Mouse (Mus musculus) kidney, adult 2 months (tissue): Measurements from ENCODE around the gene Rassf6. TPM values are rescaled to one million over a fixed set of nuclear protein-coding genes. Genes with fewer than 3 reads are reported as not detected.

ENCODE experiments used
- DNase-seq: peaks from one replicate; pipeline ENCODE4 v3.0.0; 2021
- H3K27ac ChIP-seq: fragments of 200-500 bp; 2 replicates; pipeline ENCODE4 v1.5.1; 2012; ENCODE audit warnings: low read depth, low read length, control low read depth, inconsistent platforms; ENCODE audit not compliant: insufficient read depth
- H3K27me3 ChIP-seq: fragments of 200-500 bp; replicated peaks from 2 replicates; pipeline ENCODE4 v1.6.1; 2012; ENCODE audit warnings: mild to moderate bottlenecking, moderate library complexity, low read length, inconsistent platforms; ENCODE audit not compliant: control insufficient read depth, insufficient read depth
- H3K36me3 ChIP-seq: fragments of 200-500 bp; 2 replicates; pipeline ENCODE4 v1.6.1; 2012; ENCODE audit warnings: mild to moderate bottlenecking, moderate library complexity, low read length, inconsistent platforms; ENCODE audit not compliant: control insufficient read depth, insufficient read depth
- H3K4me1 ChIP-seq: fragments of 200-500 bp; 2 replicates; pipeline ENCODE4 v1.6.1; 2011; ENCODE audit warnings: low read length; ENCODE audit not compliant: control insufficient read depth, insufficient read depth
- H3K4me3 ChIP-seq: fragments of 200-500 bp; 2 replicates; pipeline ENCODE4 v1.5.1; 2011; ENCODE audit warnings: mild to moderate bottlenecking, low read depth, low read length, control low read depth; ENCODE audit not compliant: insufficient read depth
- CTCF ChIP-seq: fragments of 200-500 bp; conservative IDR thresholded peaks from 2 replicates; pipeline ENCODE4 v1.5.1; 2011; ENCODE audit warnings: low read depth, mild to moderate bottlenecking, control low read depth, low read length, moderate library complexity, mixed read lengths; ENCODE audit not compliant: insufficient read depth, insufficient read length
- POLR2A ChIP-seq: fragments of 200-500 bp; IDR thresholded peaks from one replicate; pipeline ENCODE4 v1.6.1; 2011; ENCODE audit warnings: low read depth, low read length, control low read depth
- WGBS: fragments of 180-500 bp; shearing (Covaris S2); methylation state at CpG from one replicate; pipeline ENCODE4 v1.1.7; 2018; 5-methylcytosine and 5-hydroxymethylcytosine counted together
- polyA plus RNA-seq: library from polyadenylated mRNA; depleted of rRNA; stranded (reverse); fragments of >200 nt; gene quantifications from 2 replicates; pipeline ENCODE4 v1.2.3, GENCODE M21; 2012

Gene Rassf6
- polyA plus RNA-seq, 1 experiment: 11.4 TPM

GRCm38 (mm10) chr5:90647473-90647872 is 7.0 kb upstream of the Rassf6 start:
- no peak overlapping the region for H3K4me3 ChIP-seq
- H3K4me1 ChIP-seq: peaks cover 4% of the 10 kb centered on the region; the same call in 1 of the 2 replicates
- no peak for TF ChIP-seq CTCF
- TF ChIP-seq POLR2A: no peak
- H3K36me3 ChIP-seq: no peaks in the 10 kb centered on the region
- WGBS: 34% methylated on average over 5 of the region's 5 CpGs
- H3K27ac ChIP-seq: peak overlapping the region; percentile 81
- DNase-seq: peak; percentile 73
- no peaks in the 10 kb centered on the region for H3K27me3 ChIP-seq

GRCm38 (mm10) chr5:90646398-90646797 is 5.9 kb upstream of the Rassf6 start:
- Histone ChIP-seq H3K4me3 (no peak overlapping the region), H3K27ac (no peak overlapping the region), H3K4me1 (peaks cover 4% of the 10 kb centered on the region; the same call in 1 of the 2 replicates), H3K27me3 (no peaks in the 10 kb centered on the region), H3K36me3 (no peaks in the 10 kb centered on the region)
- no peak for DNase-seq
- WGBS: 82% methylated on average over 5 of the region's 5 CpGs
- TF ChIP-seq CTCF: no peak
- no peak for TF ChIP-seq POLR2A

DNA sequence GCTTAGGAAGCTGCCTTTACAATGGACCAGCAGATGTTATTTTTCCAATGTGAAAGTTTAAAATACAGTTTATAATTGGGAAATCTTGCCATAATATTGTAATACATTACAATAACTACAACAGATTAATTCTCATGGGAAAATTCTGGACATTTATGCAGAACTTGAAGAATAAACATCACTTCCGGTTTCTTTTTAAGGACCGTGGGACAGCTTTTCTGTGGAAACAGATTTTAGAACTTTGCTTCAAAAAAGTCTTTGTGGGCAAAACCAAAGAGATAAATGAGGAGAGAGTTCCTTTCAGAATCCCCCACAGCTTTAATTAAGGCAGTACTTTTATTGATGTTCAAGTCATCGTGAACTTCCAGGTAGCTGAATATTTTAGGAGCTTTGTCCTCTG is 5.1 kb upstream of the Rassf6 start:
- Histone ChIP-seq H3K27me3 (no peaks in the 10 kb centered on the region), H3K4me3 (no peak overlapping the region), H3K4me1 (peaks cover 4% of the 10 kb centered on the region; the same call in 1 of the 2 replicates), H3K27ac (no peak overlapping the region), H3K36me3 (no peaks in the 10 kb centered on the region)
- DNase-seq: no peak
- WGBS: 64% methylated on average over 3 of the region's 3 CpGs
- no peak for TF ChIP-seq POLR2A
- TF ChIP-seq CTCF: no peak

DNA sequence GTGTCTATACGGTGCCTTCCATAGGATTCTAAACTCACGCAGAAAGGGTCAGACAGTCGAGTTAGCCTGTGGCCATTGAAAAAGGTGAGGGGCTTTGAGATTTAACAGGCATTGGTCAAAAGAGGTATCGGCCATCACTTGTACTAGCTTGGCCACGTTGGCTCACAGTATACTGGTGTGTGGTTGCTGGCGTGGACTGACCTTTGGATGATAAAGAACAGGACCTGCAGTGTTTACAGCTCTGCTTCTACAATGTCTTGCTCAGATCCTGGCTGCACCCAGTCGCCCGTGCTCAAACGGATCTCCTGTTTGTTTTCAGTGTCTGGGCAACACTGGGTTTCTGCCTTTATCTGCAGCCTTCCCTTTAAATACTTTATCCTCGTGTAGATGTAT is 757 bp upstream of the Rassf6 start:
- no peaks in the 10 kb centered on the region for H3K36me3 ChIP-seq
- TF ChIP-seq CTCF: no peak
- TF ChIP-seq POLR2A: no peak
- peak overlapping the region; percentile 74 for H3K27ac ChIP-seq
- no peaks in the 10 kb centered on the region; the same call in 1 of the 2 replicates for H3K4me1 ChIP-seq
- no peaks in the 10 kb centered on the region for H3K27me3 ChIP-seq
- DNase-seq: peak; percentile 40
- H3K4me3 ChIP-seq: peak overlapping the region; percentile 12
- WGBS: 39% methylated on average over 10 of the region's 10 CpGs

- no peak overlapping the region; the same call in 1 of the 2 replicates for H3K27ac ChIP-seq
- DNase-seq: no peak
- no peaks in the 10 kb centered on the region for H3K27me3 ChIP-seq
- H3K4me1 ChIP-seq: no peaks in the 10 kb centered on the region; the same call in 1 of the 2 replicates
- WGBS: 70% methylated on average over 7 of the region's 7 CpGs
- H3K36me3 ChIP-seq: no peaks in the 10 kb centered on the region; the same call in 1 of the 2 replicates
- TF ChIP-seq CTCF (no peak), POLR2A (no peak)
- H3K4me3 ChIP-seq: no peak overlapping the region
Measured at GRCm38 (mm10) chr5:90634885-90635284, 5.6 kb downstream of the Rassf6 start.

- WGBS: 71% methylated on average over 1 of the region's 1 CpGs
- no peak for DNase-seq
- Histone ChIP-seq H3K4me1 (peaks cover 14% of the 10 kb centered on the region; the same call in 1 of the 2 replicates), H3K27me3 (no peaks in the 10 kb centered on the region), H3K36me3 (no peaks in the 10 kb centered on the region), H3K4me3 (no peak overlapping the region), H3K27ac (no peak overlapping the region)
- no peak for TF ChIP-seq CTCF
- TF ChIP-seq POLR2A: no peak
Measured at GRCm38 (mm10) chr5:90628530-90628929, 11.9 kb downstream of the Rassf6 start.

- WGBS: 53% methylated on average over 3 of the region's 3 CpGs
- TF ChIP-seq CTCF (no peak), POLR2A (no peak)
- Histone ChIP-seq H3K27me3 (no peaks in the 10 kb centered on the region), H3K4me3 (no peak overlapping the region), H3K4me1 (peaks cover 14% of the 10 kb centered on the region; the same call in 1 of the 2 replicates), H3K27ac (no peak overlapping the region), H3K36me3 (no peaks in the 10 kb centered on the region)
- no peak for DNase-seq
Measured at GRCm38 (mm10) chr5:90628011-90628410, 12.4 kb downstream of the Rassf6 start.
